Mouse (Mus musculus): Measurements from ENCODE around the gene Tnni2.

Gene Tnni2

DNA sequence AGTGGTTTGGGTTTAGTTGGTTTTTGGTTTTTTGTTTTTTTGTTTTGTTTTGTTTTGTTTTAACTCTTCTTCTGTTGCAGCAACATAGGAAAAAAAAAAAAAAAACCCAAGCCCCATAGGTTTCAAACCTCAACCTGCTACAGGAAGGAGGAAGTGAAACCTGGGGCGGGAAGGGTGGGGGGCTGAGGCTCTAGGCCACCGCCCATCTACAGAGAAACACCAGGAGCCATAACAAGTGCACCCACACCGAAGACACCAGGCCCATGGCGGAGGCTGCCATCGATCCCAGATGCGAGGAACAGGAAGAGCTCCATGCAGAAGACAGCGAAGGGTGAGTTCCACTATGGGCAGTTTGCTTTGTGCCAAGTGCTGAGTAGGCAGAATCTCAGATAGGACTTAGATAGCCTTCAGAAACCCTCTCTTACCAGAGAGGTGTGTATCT is 19.0 kb downstream of the Tnni2 start, which contains the start of gene Lsp1:
TSS of gene Lsp1 (plus strand) at position 174 of the 442 bp plus-strand sequence.
- H3K27me3 ChIP-seq (ENCODE audit: control insufficient read depth, insufficient read depth, low read length, poor library complexity, severe bottlenecking), result no peaks in the 10 kb centered on the region
- H3K36me3 ChIP-seq (ENCODE audit: control insufficient read depth, insufficient read depth, low read length, poor library complexity, severe bottlenecking), result no peaks in the 10 kb centered on the region; the same call in 1 of the 2 replicates
- DNase-seq (ENCODE audit: low read depth, low spot score), result peak; percentile 86

DNA sequence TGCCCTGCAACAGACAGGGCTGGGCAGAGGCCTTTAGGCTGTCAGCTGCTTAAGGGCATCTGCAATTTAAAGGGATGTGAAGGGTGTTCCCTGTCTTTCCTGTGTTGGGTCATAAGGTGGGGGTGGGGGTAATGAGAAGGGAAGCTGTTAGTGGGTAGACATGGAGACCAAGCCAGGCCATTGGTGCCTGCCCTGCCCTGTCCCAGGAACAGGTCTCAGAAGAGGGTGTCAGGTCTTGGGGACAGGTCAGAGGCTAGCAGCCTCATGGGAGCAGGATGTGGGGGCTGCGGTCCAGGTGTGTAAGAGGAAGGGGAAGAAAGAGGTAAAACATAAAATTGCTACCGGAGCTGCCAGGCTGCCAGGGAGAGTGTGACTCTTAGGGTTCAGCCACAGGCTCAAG is 19.8 kb downstream of the Tnni2 start:
- no peaks in the 10 kb centered on the region for H3K27me3 ChIP-seq (ENCODE audit: control insufficient read depth, insufficient read depth, low read length, poor library complexity, severe bottlenecking)
- H3K36me3 ChIP-seq (ENCODE audit: control insufficient read depth, insufficient read depth, low read length, poor library complexity, severe bottlenecking), result no peaks in the 10 kb centered on the region; the same call in 1 of the 2 replicates
- no peak for DNase-seq (ENCODE audit: low read depth, low spot score)

DNA sequence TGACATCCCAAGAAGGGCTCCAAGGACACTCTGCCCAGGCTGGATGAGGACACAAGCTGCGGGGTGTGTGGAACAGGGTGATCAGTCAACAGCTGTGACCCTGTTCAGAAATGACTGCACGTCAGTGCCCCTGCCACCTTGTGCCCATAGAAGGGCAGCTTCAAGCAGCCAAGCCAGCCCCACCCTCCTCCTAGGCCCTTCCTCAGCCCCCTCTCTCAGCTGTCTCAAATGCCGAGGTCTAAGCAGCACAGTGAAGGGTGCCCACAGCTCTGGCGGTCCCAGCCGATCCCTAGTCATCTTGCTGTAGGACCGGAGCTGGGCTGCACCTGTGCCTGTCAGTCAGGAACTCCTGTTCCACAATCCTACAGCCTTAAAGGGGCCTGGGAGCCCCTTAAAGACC is 20.6 kb downstream of the Tnni2 start:
- no peaks in the 10 kb centered on the region; the same call in 1 of the 2 replicates for H3K36me3 ChIP-seq (ENCODE audit: control insufficient read depth, insufficient read depth, low read length, poor library complexity, severe bottlenecking)
- no peak for DNase-seq (ENCODE audit: low read depth, low spot score)
- no peaks in the 10 kb centered on the region for H3K27me3 ChIP-seq (ENCODE audit: control insufficient read depth, insufficient read depth, low read length, poor library complexity, severe bottlenecking)

- DNase-seq (ENCODE audit: low read depth, low spot score), result peak; percentile 36
- no peaks in the 10 kb centered on the region for H3K27me3 ChIP-seq (ENCODE audit: control insufficient read depth, insufficient read depth, low read length, poor library complexity, severe bottlenecking)
- no peaks in the 10 kb centered on the region; the same call in 1 of the 2 replicates for H3K36me3 ChIP-seq (ENCODE audit: control insufficient read depth, insufficient read depth, low read length, poor library complexity, severe bottlenecking)
Measured at GRCm38 (mm10) chr7:142462594-142463078, 21.0 kb downstream of the Tnni2 start.

DNA sequence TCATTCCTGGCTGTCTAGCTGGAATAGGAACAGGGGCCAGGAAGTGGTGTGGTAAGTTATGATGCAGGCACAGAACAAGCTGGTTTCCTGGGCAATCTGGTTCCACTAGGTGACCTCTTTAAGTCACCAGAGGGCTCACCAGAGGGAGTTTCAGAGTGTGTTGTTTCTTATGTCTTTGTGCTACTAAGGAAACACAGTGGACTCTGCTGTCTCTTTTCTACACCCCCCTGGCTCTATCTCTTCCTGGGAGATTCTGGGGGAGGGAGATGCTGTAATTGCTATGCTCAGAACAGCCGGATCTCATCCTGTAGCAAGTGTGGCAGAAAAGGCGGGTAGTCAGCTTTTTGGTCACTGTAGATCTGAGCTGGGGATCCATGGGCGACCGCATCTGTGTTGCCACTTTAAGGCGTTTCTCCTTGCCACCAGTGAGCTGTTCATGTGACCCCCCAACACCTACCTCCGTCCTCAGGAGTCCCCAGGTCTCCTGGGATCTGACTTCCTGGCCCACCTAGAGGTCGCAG is 28.6 kb downstream of the Tnni2 start:
- no peaks in the 10 kb centered on the region; the same call in 1 of the 2 replicates for H3K36me3 ChIP-seq (ENCODE audit: control insufficient read depth, insufficient read depth, low read length, poor library complexity, severe bottlenecking)
- DNase-seq (ENCODE audit: low read depth, low spot score), result no peak
- H3K27me3 ChIP-seq (ENCODE audit: control insufficient read depth, insufficient read depth, low read length, poor library complexity, severe bottlenecking), result no peaks in the 10 kb centered on the region

- Histone ChIP-seq H3K36me3 (ENCODE audit: control insufficient read depth, insufficient read depth, low read length, poor library complexity, severe bottlenecking) (no peaks in the 10 kb centered on the region; the same call in 1 of the 2 replicates), H3K27me3 (ENCODE audit: control insufficient read depth, insufficient read depth, low read length, poor library complexity, severe bottlenecking) (no peaks in the 10 kb centered on the region)
- DNase-seq (ENCODE audit: low read depth, low spot score), result no peak
Measured at GRCm38 (mm10) chr7:142470808-142471413, 29.3 kb downstream of the Tnni2 start.

GRCm38 (mm10) chr7:142471414-142471861 is 29.8 kb downstream of the Tnni2 start:
- no peak for DNase-seq (ENCODE audit: low read depth, low spot score)
- no peaks in the 10 kb centered on the region for H3K27me3 ChIP-seq (ENCODE audit: control insufficient read depth, insufficient read depth, low read length, poor library complexity, severe bottlenecking)
- H3K36me3 ChIP-seq (ENCODE audit: control insufficient read depth, insufficient read depth, low read length, poor library complexity, severe bottlenecking), result no peaks in the 10 kb centered on the region; the same call in 1 of the 2 replicates

- Histone ChIP-seq H3K27me3 (ENCODE audit: control insufficient read depth, insufficient read depth, low read length, poor library complexity, severe bottlenecking) (no peaks in the 10 kb centered on the region), H3K36me3 (ENCODE audit: control insufficient read depth, insufficient read depth, low read length, poor library complexity, severe bottlenecking) (no peaks in the 10 kb centered on the region; the same call in 1 of the 2 replicates)
- no peak for DNase-seq (ENCODE audit: low read depth, low spot score)
Measured at GRCm38 (mm10) chr7:142471884-142472570, 30.4 kb downstream of the Tnni2 start.

GRCm38 (mm10) chr7:142472936-142473335 is 31.3 kb downstream of the Tnni2 start:
- no peaks in the 10 kb centered on the region; the same call in 1 of the 2 replicates for H3K36me3 ChIP-seq (ENCODE audit: control insufficient read depth, insufficient read depth, low read length, poor library complexity, severe bottlenecking)
- DNase-seq (ENCODE audit: low read depth, low spot score), result no peak

GRCm38 (mm10) chr7:142473476-142473875 is 31.9 kb downstream of the Tnni2 start:
- Histone ChIP-seq H3K36me3 (ENCODE audit: control insufficient read depth, insufficient read depth, low read length, poor library complexity, severe bottlenecking) (no peaks in the 10 kb centered on the region; the same call in 1 of the 2 replicates), H3K27me3 (ENCODE audit: control insufficient read depth, insufficient read depth, low read length, poor library complexity, severe bottlenecking) (no peaks in the 10 kb centered on the region)
- DNase-seq (ENCODE audit: low read depth, low spot score), result no peak

More at GRCm38 (mm10) chr7:142472936-142473335, 31.3 kb downstream of the Tnni2 start:
- H3K27me3 ChIP-seq (ENCODE audit: control insufficient read depth, insufficient read depth, low read length, poor library complexity, severe bottlenecking), result no peaks in the 10 kb centered on the region

DNA sequence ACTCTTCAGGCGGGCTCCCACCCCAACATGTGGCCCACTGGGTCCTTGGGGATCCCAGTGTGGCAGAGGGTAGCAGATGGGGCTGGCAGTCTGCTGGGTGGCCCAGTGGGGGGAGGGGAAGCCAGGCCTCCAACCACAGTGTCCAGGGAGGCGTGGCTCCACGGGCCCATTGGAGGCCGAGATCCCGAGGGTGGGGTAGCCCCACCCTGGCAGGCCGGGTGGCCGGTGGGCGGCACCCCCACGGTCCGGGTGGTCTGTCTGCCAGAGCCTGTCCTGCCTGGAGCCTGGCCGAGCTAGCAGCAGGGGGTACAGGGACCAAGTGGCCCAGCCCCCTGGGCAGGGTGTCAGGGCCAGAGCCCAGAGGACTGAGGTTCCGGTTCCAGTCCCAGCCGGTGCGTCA is 33.2 kb downstream of the Tnni2 start:
- no peak for DNase-seq (ENCODE audit: low read depth, low spot score)
- Histone ChIP-seq H3K27me3 (ENCODE audit: control insufficient read depth, insufficient read depth, low read length, poor library complexity, severe bottlenecking) (no peaks in the 10 kb centered on the region), H3K36me3 (ENCODE audit: control insufficient read depth, insufficient read depth, low read length, poor library complexity, severe bottlenecking) (no peaks in the 10 kb centered on the region; the same call in 1 of the 2 replicates)

DNA sequence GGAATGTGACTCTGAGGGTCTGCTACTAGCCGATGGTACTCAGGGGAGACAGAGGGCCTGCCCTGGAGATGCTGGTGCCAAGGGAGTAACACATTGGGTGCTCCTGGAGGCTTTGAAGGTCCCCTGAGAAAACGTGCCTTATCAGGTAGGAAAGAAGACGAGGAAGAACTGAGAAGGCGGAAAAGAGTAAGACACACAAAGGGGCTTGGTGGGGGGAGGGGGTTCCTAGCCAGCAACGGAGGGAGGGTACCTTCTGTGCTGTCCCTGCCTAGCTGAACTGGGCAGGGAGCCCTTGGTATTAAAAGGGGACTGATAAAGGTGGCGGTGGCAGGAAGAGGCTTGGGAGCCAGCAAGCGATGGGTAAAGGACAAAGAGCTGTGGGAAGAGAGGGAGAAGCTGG is 34.0 kb downstream of the Tnni2 start:
- Histone ChIP-seq H3K27me3 (ENCODE audit: control insufficient read depth, insufficient read depth, low read length, poor library complexity, severe bottlenecking) (no peaks in the 10 kb centered on the region), H3K36me3 (ENCODE audit: control insufficient read depth, insufficient read depth, low read length, poor library complexity, severe bottlenecking) (no peaks in the 10 kb centered on the region; the same call in 1 of the 2 replicates)
- DNase-seq (ENCODE audit: low read depth, low spot score), result no peak

DNA sequence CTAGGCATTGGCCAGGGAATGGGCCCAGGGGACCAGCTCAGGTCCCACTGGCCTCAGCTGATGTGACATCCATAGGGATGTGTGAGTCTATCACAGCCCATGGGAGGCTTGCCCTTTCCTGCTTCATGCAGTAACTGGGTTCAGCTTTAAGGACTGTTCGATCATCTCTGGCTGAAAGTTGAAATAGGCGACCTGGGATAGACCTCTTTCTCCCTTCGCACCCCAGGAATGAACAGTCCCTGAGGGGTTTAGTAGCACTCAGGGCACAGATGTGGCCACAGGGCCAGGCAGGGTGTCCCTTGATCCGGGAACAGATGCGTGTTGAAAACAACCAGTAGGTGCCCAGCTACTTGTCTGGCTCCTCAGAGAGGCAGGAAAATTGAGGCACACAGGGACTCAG is 34.7 kb downstream of the Tnni2 start:
- Histone ChIP-seq H3K27me3 (ENCODE audit: control insufficient read depth, insufficient read depth, low read length, poor library complexity, severe bottlenecking) (no peaks in the 10 kb centered on the region), H3K36me3 (ENCODE audit: control insufficient read depth, insufficient read depth, low read length, poor library complexity, severe bottlenecking) (no peaks in the 10 kb centered on the region; the same call in 1 of the 2 replicates)
- no peak for DNase-seq (ENCODE audit: low read depth, low spot score)

GRCm38 (mm10) chr7:142476795-142477452 is 35.3 kb downstream of the Tnni2 start:
- Histone ChIP-seq H3K27me3 (ENCODE audit: control insufficient read depth, insufficient read depth, low read length, poor library complexity, severe bottlenecking) (no peaks in the 10 kb centered on the region), H3K36me3 (ENCODE audit: control insufficient read depth, insufficient read depth, low read length, poor library complexity, severe bottlenecking) (no peaks in the 10 kb centered on the region; the same call in 1 of the 2 replicates)
- DNase-seq (ENCODE audit: low read depth, low spot score), result no peak

Measured in splenic B cell, adult 2 months (primary cell).